Mouse (Mus musculus) frontal cortex, postnatal 10 days (tissue): ENCODE results near the gene Kcnh5.

Experiments
- DNase-seq, 2 experiments: peaks; one replicate each; pipeline ENCODE4 v3.0.0; 2022; ENCODE audit warnings: low spot score in 2 of 2, mixed read lengths in 1 of 2

The Kcnh5 gene

GRCm38 (mm10) chr12:75176691-75177645 lies at the start of gene Kcnh5:
TSS of gene Kcnh5 (minus strand) at chr12:75177332.
- peak; percentile 35 to 66 for DNase-seq

- DNase-seq: no peak
These were observed 46.8 kb upstream of the Kcnh5 start for GRCm38 (mm10) chr12:75223966-75224365.

- no peak for DNase-seq
These were observed 12.3 kb upstream of the Kcnh5 start for GRCm38 (mm10) chr12:75189413-75189812.

- DNase-seq: peak in 1 of 2 experiments; percentile 31
These were observed 5.5 kb upstream of the Kcnh5 start for GRCm38 (mm10) chr12:75182646-75183045.

GRCm38 (mm10) chr12:75179491-75179890 lies 2.4 kb upstream of the Kcnh5 start:
- DNase-seq: peak; percentile 13 to 24

GRCm38 (mm10) chr12:75177646-75178030 lies 506 bp upstream of the Kcnh5 start:
- DNase-seq: no peak

GRCm38 (mm10) chr12:75175931-75176565 lies 1.1 kb downstream of the Kcnh5 start:
- DNase-seq: no peak

GRCm38 (mm10) chr12:75170970-75171369 lies 6.2 kb downstream of the Kcnh5 start:
- no peak for DNase-seq

GRCm38 (mm10) chr12:75153076-75153568 lies 24.0 kb downstream of the Kcnh5 start:
- no peak for DNase-seq

- DNase-seq: no peak
These were observed 37.3 kb downstream of the Kcnh5 start for GRCm38 (mm10) chr12:75139792-75140191.

- DNase-seq: no peak
These were observed 85.2 kb downstream of the Kcnh5 start for GRCm38 (mm10) chr12:75091921-75092320.

GRCm38 (mm10) chr12:75090957-75091356 lies 86.2 kb downstream of the Kcnh5 start:
- no peak for DNase-seq

- no peak for DNase-seq
These were observed 100.0 kb downstream of the Kcnh5 start for GRCm38 (mm10) chr12:75077175-75077574.

- DNase-seq: no peak
These were observed 106.1 kb downstream of the Kcnh5 start for GRCm38 (mm10) chr12:75071043-75071442.

- DNase-seq: no peak
These were observed 114.6 kb downstream of the Kcnh5 start for GRCm38 (mm10) chr12:75062571-75062970.

GRCm38 (mm10) chr12:75061731-75062130 lies 115.4 kb downstream of the Kcnh5 start:
- no peak for DNase-seq

- DNase-seq: no peak
These were observed 123.4 kb downstream of the Kcnh5 start for GRCm38 (mm10) chr12:75053731-75054130.

GRCm38 (mm10) chr12:75036694-75037093 lies 140.4 kb downstream of the Kcnh5 start:
- no peak for DNase-seq

- no peak for DNase-seq
These were observed 144.9 kb downstream of the Kcnh5 start for GRCm38 (mm10) chr12:75031970-75032864.

GRCm38 (mm10) chr12:74971187-74971586 lies 205.9 kb downstream of the Kcnh5 start:
- DNase-seq: no peak

- DNase-seq: no peak
These were observed 207.7 kb downstream of the Kcnh5 start for GRCm38 (mm10) chr12:74969420-74969819.

- DNase-seq: no peak
These were observed 210.9 kb downstream of the Kcnh5 start for GRCm38 (mm10) chr12:74966266-74966665.
